Mouse (Mus musculus) brain, embryonic 14.5 days (tissue): ENCODE measurements around the gene Elp4.

Experiments used
- CTCF ChIP-seq: fragments of 200-500 bp; IDR thresholded peaks from 2 replicates; pipeline ENCODE4 v1.5.1; 2012; ENCODE audit warnings: inconsistent platforms, mild to moderate bottlenecking, moderate library complexity, borderline replicate concordance; ENCODE audit not compliant: insufficient read depth, insufficient read length; ENCODE audit errors: extremely low read depth
- POLR2A ChIP-seq: fragments of 200-500 bp; IDR thresholded peaks from 2 replicates; pipeline ENCODE4 v1.6.1; 2012; ENCODE audit warnings: mild to moderate bottlenecking, inconsistent platforms, borderline replicate concordance; ENCODE audit not compliant: poor library complexity, insufficient read depth, insufficient read length, severe bottlenecking; ENCODE audit errors: extremely low read depth

- no peak for TF ChIP-seq CTCF
- no peak for TF ChIP-seq POLR2A
Observed at GRCm38 (mm10) chr2:105715409-105716115, 188.8 kb downstream of the Elp4 start.
